In genomic region chr17:3156176-3156575, GRCm38 (mm10) we compare ENCODE assay signal across 7 mouse cellular contexts. TPM values are rescaled to one million over a fixed set of nuclear protein-coding genes. Genes with fewer than 3 reads are reported as not detected.
A peak's percentile ranks its signal among the peaks of the same experiment; 100 is the strongest.
DNase-seq lines count a peak whose midpoint lies in the region; ATAC-seq and TF ChIP-seq lines count a peak whose summit lies in the region.
"Not testable (repeated sequence)": the region's sequence is repeated elsewhere in the genome, so short reads cannot be mapped to it uniquely, and the experiment has no call there.

No protein-coding gene starts in this region.

- TF ChIP-seq POLR2A in MEL (IDR thresholded peaks at IDR 0.05; ENCODE audit: control insufficient read depth in 1 of 2, insufficient read depth in 1 of 2, low read depth in 1 of 2, low read length in 2 of 2, poor library complexity in 1 of 2); testis, adult 2 months (IDR thresholded peaks at IDR 0.05; ENCODE audit: control insufficient read depth, low read depth, low read length): not testable (repeated sequence)

- not testable (repeated sequence) for H3K4me3 ChIP-seq in MEL (ENCODE audit: control insufficient read depth in 1 of 2, insufficient read depth in 1 of 2, low read depth in 2 of 2, low read length in 2 of 2); liver, embryonic 11.5 days (ENCODE audit: low read depth, low read length); lung, postnatal 0 days (ENCODE audit: low read depth, low read length)
- peak overlapping the region; percentile 10 for H3K4me3 ChIP-seq in testis, adult 2 months (ENCODE audit: control insufficient read depth, low read depth, low read length)

- DNase-seq in CD4-positive helper T cell, adult 2 months (ENCODE audit: low read depth, low spot score): peak; percentile 79
- peak; percentile 94 for DNase-seq in MEL (ENCODE audit: low read depth, low spot score)
- DNase-seq in liver, embryonic 11.5 days (ENCODE audit: low spot score): not testable (repeated sequence)
- peak; percentile 55 for DNase-seq in lung, postnatal 0 days (ENCODE audit: low spot score)

- H3K27ac ChIP-seq in MEL (ENCODE audit: control insufficient read depth, low read depth, low read length): peak overlapping the region; percentile 72
- H3K27ac ChIP-seq in liver, embryonic 11.5 days (ENCODE audit: low read depth, low read length); lung, postnatal 0 days (ENCODE audit: low read length); testis, adult 2 months (ENCODE audit: control insufficient read depth, insufficient read depth, low read depth, low read length): not testable (repeated sequence)

- not testable (repeated sequence) for H3K4me1 ChIP-seq in MEL (ENCODE audit: control insufficient read depth in 1 of 2, insufficient read depth in 2 of 2, low read length in 2 of 2); liver, embryonic 11.5 days (replicated peaks; ENCODE audit: control insufficient read depth, insufficient read depth, low read length); lung, postnatal 0 days (ENCODE audit: insufficient read depth, low read depth, low read length); testis, adult 2 months (ENCODE audit: control insufficient read depth, insufficient read depth, low read length)

- not testable (repeated sequence) for TF ChIP-seq RAD21 in MEL (IDR thresholded peaks at IDR 0.05; ENCODE audit: low read depth, low read length)

- peak; percentile 98 for ATAC-seq in common myeloid progenitor, adult 5-6 weeks (replicated peaks; ENCODE audit: low read depth, poor library complexity, severe bottlenecking)
- peak; percentile 56 for ATAC-seq in liver, embryonic 11.5 days (replicated peaks; ENCODE audit: low FRiP score)
- ATAC-seq in lung, postnatal 0 days: peak; percentile 40; the same call in 1 of the 2 replicates
- peak; percentile 67; the same call in 1 of the 2 replicates for ATAC-seq in megakaryocyte-erythroid progenitor cell, adult 5-6 weeks (replicated peaks; ENCODE audit: low FRiP score, low TSS enrichment, poor library complexity, severe bottlenecking)

- not testable (repeated sequence) for H3K9ac ChIP-seq in MEL (ENCODE audit: control insufficient read depth, low read depth, low read length, poor library complexity, severe bottlenecking); liver, embryonic 11.5 days (ENCODE audit: low read depth, low read length); lung, postnatal 0 days (replicated peaks; ENCODE audit: low read depth)

- H3K27me3 ChIP-seq in MEL (ENCODE audit: control insufficient read depth in 1 of 2, insufficient read depth in 2 of 2, low read length in 2 of 2); liver, embryonic 11.5 days (replicated peaks; ENCODE audit: control insufficient read depth, insufficient read depth, low read length); lung, postnatal 0 days (replicated peaks; ENCODE audit: insufficient read depth, low read length); testis, adult 2 months (ENCODE audit: control insufficient read depth, insufficient read depth, low read length): not testable (repeated sequence)

- not testable (repeated sequence) for TF ChIP-seq CTCF in MEL (IDR thresholded peaks at IDR 0.05 in 2 of 3, conservative IDR thresholded peaks at IDR 0.05 in 1 of 3; ENCODE audit: control insufficient read depth in 1 of 3, insufficient read depth in 1 of 3, low read depth in 2 of 3, low read length in 3 of 3, poor library complexity in 1 of 3, severe bottlenecking in 1 of 3); lung, postnatal 0 days (IDR thresholded peaks at IDR 0.05); testis, adult 2 months (IDR thresholded peaks at IDR 0.05; ENCODE audit: control insufficient read depth, insufficient read depth, insufficient replicate concordance, low read depth, low read length)

- H3K79me2 ChIP-seq in MEL (ENCODE audit: control insufficient read depth, insufficient read depth, low read length, poor library complexity): not testable (repeated sequence)

- 62% methylated on average over 9 of the region's 9 CpGs for WGBS in liver, embryonic 11.5 days
- 74% methylated on average over 9 of the region's 9 CpGs for WGBS in lung, postnatal 0 days

- peaks cover 14 to 15% of the 10 kb centered on the region in 2 experiments for H3K36me3 ChIP-seq in MEL (ENCODE audit: control insufficient read depth in 1 of 2, insufficient read depth in 2 of 2, low read length in 2 of 2)
- H3K36me3 ChIP-seq in liver, embryonic 11.5 days (ENCODE audit: control insufficient read depth, insufficient read depth, low read length); lung, postnatal 0 days (ENCODE audit: insufficient read depth, low read length); testis, adult 2 months (ENCODE audit: control insufficient read depth, insufficient read depth, low read length): not testable (repeated sequence)

- TF ChIP-seq EP300 in MEL (IDR thresholded peaks at IDR 0.05; ENCODE audit: low read depth in 1 of 2, low read length in 2 of 2): peak; percentile 43 to 54; a peak in 3 of 4 replicates
- TF ChIP-seq EP300 in lung, postnatal 0 days (IDR thresholded peaks at IDR 0.05): not testable (repeated sequence)

- H3K9me3 ChIP-seq in MEL (replicated peaks; ENCODE audit: insufficient read depth, low read length); liver, embryonic 11.5 days (ENCODE audit: control insufficient read depth, low read length); lung, postnatal 0 days (ENCODE audit: low read length): not testable (repeated sequence)

- not testable (repeated sequence) for H3K4me2 ChIP-seq in liver, embryonic 11.5 days; lung, postnatal 0 days (replicated peaks; ENCODE audit: low read depth, low read length)

TF ChIP-seq in MEL, 35 proteins besides CTCF, POLR2A, EP300 and RAD21:
- TF ChIP-seq MYC (IDR thresholded peaks at IDR 0.05; ENCODE audit: low read depth, low read length) (peak; percentile 71; the same call in 1 of the 2 replicates), MAX (IDR thresholded peaks at IDR 0.05; ENCODE audit: low read length) (0 out of 2 replicates have a peak, but pooled peaks have one; percentile 50), MXI1 (IDR thresholded peaks at IDR 0.05; ENCODE audit: low read depth, low read length) (0 out of 2 replicates have a peak, but pooled peaks have one; percentile 29), RCOR1 (IDR thresholded peaks at IDR 0.05; ENCODE audit: low read depth, low read length) (0 out of 2 replicates have a peak, but pooled peaks have one; percentile 13), HCFC1 (IDR thresholded peaks at IDR 0.05; ENCODE audit: low read depth, low read length) (0 out of 2 replicates have a peak, but pooled peaks have one; percentile 60), ELF1 (IDR thresholded peaks at IDR 0.05; ENCODE audit: low read depth, low read length) (peak; percentile 71), ZKSCAN1 (IDR thresholded peaks at IDR 0.05; ENCODE audit: low read depth, low read length) (peak; percentile 100), CHD2 (IDR thresholded peaks at IDR 0.05; ENCODE audit: low read length) (peak; percentile 58), CHD1 (IDR thresholded peaks at IDR 0.05; ENCODE audit: low read depth, low read length) (0 out of 2 replicates have a peak, but pooled peaks have one; percentile 51), ZNF384 (IDR thresholded peaks at IDR 0.05; ENCODE audit: low read depth, low read length) (0 out of 2 replicates have a peak, but pooled peaks have one; percentile 5), ETS1 (IDR thresholded peaks at IDR 0.05; ENCODE audit: low read depth, low read length) (peak; percentile 76; the same call in 1 of the 2 replicates), SIN3A (IDR thresholded peaks at IDR 0.05; ENCODE audit: low read length) (peak; percentile 54; the same call in 1 of the 2 replicates)
TF ChIP-seq in MEL: peak in this region for 12; not testable (repeated sequence) for 23.

RNA-seq across cellular contexts. Expression of gene Scaf8, which starts 41.4 kb away (rescaled TPM):
- 14.4 and 14.8 TPM in 2 replicates for total RNA-seq in MEL (2012; rRNA removed)
- polyA plus RNA-seq in MEL (2012; ENCODE audit: insufficient read depth in 1 of 2, insufficient read length in 2 of 2, low read depth in 1 of 2, low replicate concordance in 2 of 2, missing spikeins in 1 of 2): 10 to 100 TPM in 1 of 2 experiments, not detected in 1; 24.6 TPM
- 34.0 and 52.3 TPM in 2 replicates for total RNA-seq in common myeloid progenitor, adult 5-6 weeks (2017)
- 24.4 and 24.5 TPM in 2 replicates for polyA plus RNA-seq in liver, embryonic 11.5 days (2014; fragmentation: Nextera tagmentation; extraction: Ambion mirVana)
- 9.8 and 11.7 TPM in 2 replicates for polyA plus RNA-seq in lung, postnatal 0 days (2015; fragmentation: Nextera tagmentation; extraction: Ambion mirVana)
- 52.0 and 61.2 TPM in 2 replicates for total RNA-seq in megakaryocyte-erythroid progenitor cell, adult 5-6 weeks (2014; fragmentation: Nextera tagmentation)
- 40.1 and 52.9 TPM in 2 replicates for total RNA-seq in megakaryocyte-erythroid progenitor cell, adult 5-6 weeks (2017)
- polyA plus RNA-seq in testis, adult 2 months (2012; rRNA removed): 12.9 and 15.6 TPM in 2 replicates

Comparison
In these comparisons a context has a peak if more than half of its experiments do, and no peak if none do; other contexts are left out.
1. ATAC-seq: peak in every context shown above with its lines; median percentile 98 in common myeloid progenitor, adult 5-6 weeks; 67 in megakaryocyte-erythroid progenitor cell, adult 5-6 weeks; 56 in liver, embryonic 11.5 days; 40 in lung, postnatal 0 days.